Mouse (Mus musculus) limb, embryonic 14.5 days (tissue): ENCODE results near the gene Gclm. TPM values are rescaled to one million over a fixed set of nuclear protein-coding genes. Genes with fewer than 3 reads are reported as not detected.

Experiments
- ATAC-seq: fragments of 200-750 bp; cut with Nextera tagmentation; 2 replicates; pipeline ENCODE4 v1.8.0; 2017; ENCODE audit warnings: low read depth, moderate number of reproducible peaks, moderate TSS enrichment; ENCODE audit not compliant: low FRiP score
- DNase-seq: peaks from one replicate; pipeline ENCODE4 v3.0.0-alpha.2; 2015; ENCODE audit warnings: low spot score
- H3K27ac ChIP-seq: fragments of 300-500 bp; sonication (generic); replicated peaks from 2 replicates; pipeline ENCODE4 v1.5.1; 2014; ENCODE audit warnings: low read depth, mild to moderate bottlenecking, low read length, moderate library complexity, mixed read lengths
- H3K27me3 ChIP-seq: fragments of 300-500 bp; sonication (generic); 2 replicates; pipeline ENCODE4 v1.6.1; 2014; ENCODE audit warnings: low read length, mixed read lengths; ENCODE audit not compliant: control insufficient read depth, insufficient read depth
- H3K36me3 ChIP-seq: fragments of 300-500 bp; sonication (generic); 2 replicates; pipeline ENCODE4 v1.6.1; 2014; ENCODE audit warnings: mild to moderate bottlenecking, low read length, moderate library complexity, mixed read lengths; ENCODE audit not compliant: control insufficient read depth, insufficient read depth
- H3K4me1 ChIP-seq: fragments of 300-500 bp; sonication (generic); 2 replicates; pipeline ENCODE4 v1.6.1; 2014; ENCODE audit warnings: antibody characterized with exemption, low read length, mixed read lengths; ENCODE audit not compliant: control insufficient read depth, insufficient read depth
- H3K4me2 ChIP-seq: fragments of 300-500 bp; sonication (generic); replicated peaks from 2 replicates; pipeline ENCODE4 v1.6.1; 2014; ENCODE audit warnings: low read depth, mild to moderate bottlenecking, low read length, moderate library complexity; ENCODE audit not compliant: severe bottlenecking
- H3K4me3 ChIP-seq: fragments of 300-500 bp; sonication (generic); replicated peaks from 2 replicates; pipeline ENCODE4 v1.5.1; 2014; ENCODE audit warnings: low read length
- H3K9ac ChIP-seq: fragments of 300-500 bp; sonication (generic); 2 replicates; pipeline ENCODE4 v1.6.1; 2014; ENCODE audit warnings: mild to moderate bottlenecking, low read depth, low read length, moderate library complexity; ENCODE audit not compliant: severe bottlenecking
- H3K9me3 ChIP-seq: fragments of 300-500 bp; sonication (generic); 2 replicates; pipeline ENCODE4 v1.6.1; 2016; ENCODE audit warnings: low read length; ENCODE audit not compliant: control insufficient read depth
- POLR2A ChIP-seq: fragments of 200-500 bp; IDR thresholded peaks from 2 replicates; pipeline ENCODE4 v1.8.0; 2012; ENCODE audit warnings: inconsistent platforms, mild to moderate bottlenecking, moderate library complexity, borderline replicate concordance; ENCODE audit not compliant: insufficient read depth, insufficient read length; ENCODE audit errors: extremely low read depth
- WGBS: fragments of 180-500 bp; shearing (Covaris S2); extraction: QIAGEN DNeasy Blood & Tissue Kit; methylation state at CpG from one replicate; pipeline ENCODE4 v1.1.7; 2014; 5-methylcytosine and 5-hydroxymethylcytosine counted together
- polyA plus RNA-seq, 2 experiments: library from polyadenylated mRNA; depleted of rRNA in 1 of 2; stranded (reverse) in 1 of 2; unstranded in 1 of 2; fragments of >200 nt; fragmentation: Nextera tagmentation in 1 of 2; extraction: Ambion mirVana in 1 of 2; gene quantifications; 2 replicates each; pipeline versions ENCODE4 v1.2.1 to v1.2.3; 2012 to 2014

Gclm gene
- polyA plus RNA-seq, 2 experiments, result 30.4 to 58.4 TPM

- H3K27me3 ChIP-seq, result no peaks in the 10 kb centered on the region
- no peak overlapping the region for H3K4me2 ChIP-seq
- 85% methylated on average over 5 of the region's 5 CpGs for WGBS
- DNase-seq (no peak), ATAC-seq (no peak)
- no peak overlapping the region for H3K27ac ChIP-seq
- no peaks in the 10 kb centered on the region for H3K9me3 ChIP-seq
- H3K9ac ChIP-seq, result no peak overlapping the region
- TF ChIP-seq POLR2A, result no peak
- no peak overlapping the region for H3K4me3 ChIP-seq
- no peaks in the 10 kb centered on the region for H3K36me3 ChIP-seq
- H3K4me1 ChIP-seq, result peaks cover 10% of the 10 kb centered on the region
Measured at GRCm38 (mm10) chr3:122200017-122200416, 45.3 kb upstream of the Gclm start.

DNA sequence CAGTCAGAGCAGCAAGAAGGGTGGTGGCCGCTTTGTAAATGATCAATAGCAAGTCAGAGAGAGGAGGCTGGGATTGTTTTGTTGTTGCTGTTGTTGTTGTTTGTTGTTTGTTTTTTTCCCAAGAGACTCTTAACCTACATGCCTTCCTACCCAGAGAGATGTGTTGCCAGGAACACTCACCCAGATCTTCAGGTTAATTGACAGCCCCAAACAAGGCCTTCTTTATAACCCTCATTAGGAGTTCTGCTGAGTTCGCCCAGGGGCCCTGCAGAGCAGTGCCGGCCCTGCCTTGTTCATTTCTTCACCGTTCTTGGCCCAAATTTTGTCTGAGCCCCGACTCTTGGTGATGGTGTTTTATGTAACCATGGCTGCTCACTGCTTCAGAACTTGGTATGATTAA lies 44.9 kb upstream of the Gclm start:
- Histone ChIP-seq H3K4me3 (no peak overlapping the region), H3K27me3 (no peaks in the 10 kb centered on the region), H3K4me2 (no peak overlapping the region), H3K9me3 (no peaks in the 10 kb centered on the region), H3K27ac (no peak overlapping the region), H3K36me3 (no peaks in the 10 kb centered on the region), H3K9ac (no peak overlapping the region), H3K4me1 (peaks cover 10% of the 10 kb centered on the region)
- WGBS, result 43% methylated on average over 5 of the region's 5 CpGs
- TF ChIP-seq POLR2A, result no peak
- ATAC-seq, result no peak
- no peak for DNase-seq

GRCm38 (mm10) chr3:122202307-122202732 lies 43.0 kb upstream of the Gclm start:
- Histone ChIP-seq H3K27ac (no peak overlapping the region), H3K36me3 (no peaks in the 10 kb centered on the region), H3K4me2 (no peak overlapping the region), H3K4me3 (no peak overlapping the region), H3K9me3 (no peaks in the 10 kb centered on the region), H3K27me3 (no peaks in the 10 kb centered on the region), H3K9ac (no peak overlapping the region), H3K4me1 (peaks cover 10% of the 10 kb centered on the region)
- 29% methylated on average over 5 of the region's 5 CpGs for WGBS
- TF ChIP-seq POLR2A, result no peak
- DNase-seq (peak; percentile 9), ATAC-seq (no peak)

- ATAC-seq (no peak), DNase-seq (no peak)
- no peak for TF ChIP-seq POLR2A
- H3K9ac ChIP-seq, result no peak overlapping the region
- H3K4me2 ChIP-seq, result no peak overlapping the region
- H3K4me1 ChIP-seq, result peaks cover 9% of the 10 kb centered on the region
- no peak overlapping the region for H3K4me3 ChIP-seq
- 72% methylated on average over 9 of the region's 9 CpGs for WGBS
- no peaks in the 10 kb centered on the region for H3K36me3 ChIP-seq
- H3K27me3 ChIP-seq, result no peaks in the 10 kb centered on the region
- H3K9me3 ChIP-seq, result no peaks in the 10 kb centered on the region
- H3K27ac ChIP-seq, result no peak overlapping the region
Measured at GRCm38 (mm10) chr3:122203675-122204329, 41.6 kb upstream of the Gclm start.

DNA sequence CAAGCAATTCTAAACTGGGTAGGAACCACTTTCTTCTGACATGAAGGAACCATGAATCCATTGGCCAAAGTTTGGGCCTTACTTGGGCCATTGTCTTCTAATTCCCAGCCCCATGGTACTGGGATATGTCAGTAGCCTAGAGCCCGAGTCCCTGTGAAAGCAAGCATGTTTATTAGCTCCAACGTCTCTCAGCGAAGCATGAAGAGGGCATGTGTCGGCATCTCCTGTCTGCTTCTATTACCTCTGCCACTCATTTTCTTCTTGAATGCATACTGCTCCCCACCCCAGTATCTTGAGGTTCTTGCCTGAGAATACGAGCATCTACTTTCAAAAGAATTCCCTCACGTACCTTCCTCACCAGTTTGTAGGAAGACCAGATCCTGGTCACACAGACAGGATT lies 39.6 kb upstream of the Gclm start:
- no peak for ATAC-seq
- 87% methylated on average over 6 of the region's 6 CpGs for WGBS

More for the DNA sequence above, 39.6 kb upstream of the Gclm start:
- H3K9me3 ChIP-seq, result no peaks in the 10 kb centered on the region
- H3K36me3 ChIP-seq, result no peaks in the 10 kb centered on the region
- no peak overlapping the region for H3K4me2 ChIP-seq
- H3K27ac ChIP-seq, result no peak overlapping the region
- no peaks in the 10 kb centered on the region for H3K4me1 ChIP-seq
- H3K4me3 ChIP-seq, result no peak overlapping the region
- no peak for DNase-seq
- H3K27me3 ChIP-seq, result no peaks in the 10 kb centered on the region
- no peak overlapping the region for H3K9ac ChIP-seq
- no peak for TF ChIP-seq POLR2A
